Mouse (Mus musculus) ES-E14 (cell line): Measurements from ENCODE around the gene Usp18.

Source experiments
- CHD2 ChIP-seq: IDR thresholded peaks from 2 replicates; pipeline ENCODE4 v1.6.1; 2014; ENCODE audit warnings: mild to moderate bottlenecking, low read depth, low read length, inconsistent platforms
- MAFK ChIP-seq: IDR thresholded peaks from 2 replicates; pipeline ENCODE4 v1.6.1; 2014; ENCODE audit warnings: mild to moderate bottlenecking, low read depth, low read length, inconsistent platforms; ENCODE audit not compliant: insufficient read depth
- ZC3H11A ChIP-seq: IDR thresholded peaks from 2 replicates; pipeline ENCODE4 v1.6.1; 2012; ENCODE audit warnings: low read depth, mild to moderate bottlenecking, inconsistent platforms, low read length, borderline replicate concordance

GRCm38 (mm10) chr6:121236386-121236785 is 9.3 kb upstream of the Usp18 start:
- TF ChIP-seq CHD2: no peak
- no peak for TF ChIP-seq MAFK
- TF ChIP-seq ZC3H11A: no peak
